In genomic region chr9:63726088-63727010, GRCm38 (mm10) we compare ENCODE assay signal across 8 mouse cellular contexts. TPM values are rescaled to one million over a fixed set of nuclear protein-coding genes. Genes with fewer than 3 reads are reported as not detected.
A peak's percentile ranks its signal among the peaks of the same experiment; 100 is the strongest.
DNase-seq lines count a peak whose midpoint lies in the region; ATAC-seq and TF ChIP-seq lines count a peak whose summit lies in the region.

No protein-coding gene starts in this region.

- 67% methylated on average over 13 of the region's 13 CpGs for WGBS in forebrain, embryonic 11.5 days
- WGBS in forebrain, embryonic 15.5 days: 61% methylated on average over 13 of the region's 13 CpGs
- WGBS in heart, embryonic 12.5 days: 26% methylated on average over 13 of the region's 13 CpGs
- 80% methylated on average over 13 of the region's 13 CpGs for WGBS in liver, adult 2 months

- no peak overlapping the region for H3K9ac ChIP-seq in forebrain, embryonic 11.5 days (ENCODE audit: low read length)
- H3K9ac ChIP-seq in forebrain, embryonic 15.5 days (replicated peaks): no peak overlapping the region
- peak overlapping the region; percentile 56 for H3K9ac ChIP-seq in heart, embryonic 12.5 days
- 0 out of 2 replicates have a peak overlapping the region, but pooled peaks have one; percentile 4 for H3K9ac ChIP-seq in liver, adult 2 months (ENCODE audit: low read depth, low read length)

- H3K79me2 ChIP-seq in liver, adult 2 months (ENCODE audit: control insufficient read depth, insufficient read depth, low read length): peaks cover 21% of the 10 kb centered on the region; the same call in 1 of the 2 replicates

- H3K4me3 ChIP-seq in forebrain, embryonic 11.5 days (ENCODE audit: low read depth, low read length): no peak overlapping the region
- no peak overlapping the region for H3K4me3 ChIP-seq in forebrain, embryonic 15.5 days
- no peak overlapping the region for H3K4me3 ChIP-seq in heart, embryonic 12.5 days
- no peak overlapping the region for H3K4me3 ChIP-seq in liver, adult 2 months (ENCODE audit: insufficient read depth, low read depth, low read length)

- TF ChIP-seq POLR2A in liver, adult 2 months (IDR thresholded peaks at IDR 0.05; ENCODE audit: extremely low read depth, insufficient read depth, low read length): no peak

- no peak for DNase-seq in forebrain, embryonic 11.5 days (ENCODE audit: low spot score)
- peak; percentile 77 for DNase-seq in Muller cell, postnatal 12 days (ENCODE audit: inconsistent ontology term)
- no peak for DNase-seq in liver, adult 2 months (ENCODE audit: extremely low read depth, low read depth, low spot score)
- peak; percentile 54 for DNase-seq in splenic B cell, adult 2 months (ENCODE audit: low read depth, low spot score)
- DNase-seq in right cerebral cortex, adult 18-20 months: no peak
- no peak for DNase-seq in layer of hippocampus, postnatal 14 days (ENCODE audit: low spot score in 2 of 2)

- no peak for ATAC-seq in forebrain, embryonic 11.5 days (replicated peaks; ENCODE audit: low FRiP score)
- ATAC-seq in forebrain, embryonic 15.5 days (replicated peaks): no peak
- ATAC-seq in heart, embryonic 12.5 days (ENCODE audit: insufficient number of reproducible peaks, low FRiP score): peak; percentile 61; the same call in 1 of the 2 replicates

- no peaks in the 10 kb centered on the region for H3K36me3 ChIP-seq in forebrain, embryonic 11.5 days (ENCODE audit: control insufficient read depth, insufficient read depth, low read length)
- H3K36me3 ChIP-seq in forebrain, embryonic 15.5 days: no peaks in the 10 kb centered on the region
- no peaks in the 10 kb centered on the region for H3K36me3 ChIP-seq in heart, embryonic 12.5 days
- H3K36me3 ChIP-seq in liver, adult 2 months (ENCODE audit: control insufficient read depth, insufficient read depth, low read length): no peaks in the 10 kb centered on the region
- no peaks in the 10 kb centered on the region for H3K36me3 ChIP-seq in splenic B cell, adult 2 months (ENCODE audit: control insufficient read depth, insufficient read depth, low read length, poor library complexity, severe bottlenecking)

- no peak overlapping the region for H3K4me2 ChIP-seq in forebrain, embryonic 11.5 days (ENCODE audit: low read depth, low read length, severe bottlenecking)
- no peak overlapping the region for H3K4me2 ChIP-seq in forebrain, embryonic 15.5 days (replicated peaks)
- peak overlapping the region; percentile 24 for H3K4me2 ChIP-seq in heart, embryonic 12.5 days

- H3K27me3 ChIP-seq in forebrain, embryonic 11.5 days (ENCODE audit: control insufficient read depth, insufficient read depth, low read length): no peaks in the 10 kb centered on the region
- H3K27me3 ChIP-seq in forebrain, embryonic 15.5 days: no peaks in the 10 kb centered on the region
- H3K27me3 ChIP-seq in heart, embryonic 12.5 days (replicated peaks): no peaks in the 10 kb centered on the region
- H3K27me3 ChIP-seq in liver, adult 2 months (ENCODE audit: control insufficient read depth, insufficient read depth, low read length): no peaks in the 10 kb centered on the region
- no peaks in the 10 kb centered on the region for H3K27me3 ChIP-seq in splenic B cell, adult 2 months (ENCODE audit: control insufficient read depth, insufficient read depth, low read length, poor library complexity, severe bottlenecking)

- H3K4me1 ChIP-seq in forebrain, embryonic 11.5 days (replicated peaks; ENCODE audit: control insufficient read depth, insufficient read depth, low read length): peaks cover 2% of the 10 kb centered on the region; the same call in 1 of the 2 replicates
- no peaks in the 10 kb centered on the region for H3K4me1 ChIP-seq in forebrain, embryonic 15.5 days
- peaks cover 83% of the 10 kb centered on the region for H3K4me1 ChIP-seq in heart, embryonic 12.5 days (replicated peaks)
- peaks cover under 1% of the 10 kb centered on the region for H3K4me1 ChIP-seq in liver, adult 2 months (ENCODE audit: control insufficient read depth, insufficient read depth, low read length)

- TF ChIP-seq CTCF in liver, adult 2 months (IDR thresholded peaks at IDR 0.05; ENCODE audit: low read depth, low read length): no peak

- no peaks in the 10 kb centered on the region for H3K9me3 ChIP-seq in forebrain, embryonic 11.5 days (ENCODE audit: control insufficient read depth, low read length)
- H3K9me3 ChIP-seq in forebrain, embryonic 15.5 days: no peaks in the 10 kb centered on the region
- no peaks in the 10 kb centered on the region for H3K9me3 ChIP-seq in heart, embryonic 12.5 days (replicated peaks)

- H3K27ac ChIP-seq in forebrain, embryonic 11.5 days (ENCODE audit: low read depth, low read length): 0 out of 2 replicates have a peak overlapping the region, but pooled peaks have one; percentile 3
- H3K27ac ChIP-seq in forebrain, embryonic 15.5 days (replicated peaks): no peak overlapping the region
- H3K27ac ChIP-seq in heart, embryonic 12.5 days (ENCODE audit: poor library complexity, severe bottlenecking): peak overlapping the region; percentile 88
- 0 out of 2 replicates have a peak overlapping the region, but pooled peaks have one; percentile 4 for H3K27ac ChIP-seq in liver, adult 2 months (replicated peaks; ENCODE audit: insufficient read depth, low read depth, low read length)

RNA-seq across cellular contexts. Expression of gene Smad3, which starts 31.4 kb away (rescaled TPM):
- polyA plus RNA-seq in forebrain, embryonic 11.5 days (2014; fragmentation: Nextera tagmentation; extraction: Ambion mirVana): 16.6 and 17.9 TPM in 2 replicates
- 7.0 and 7.6 TPM in 2 replicates for polyA plus RNA-seq in forebrain, embryonic 15.5 days (2015; fragmentation: Nextera tagmentation; extraction: Ambion mirVana)
- 17.0 and 18.9 TPM in 2 replicates for polyA plus RNA-seq in heart, embryonic 12.5 days (2016; fragmentation: Nextera tagmentation; extraction: Ambion mirVana)
- total RNA-seq in liver, adult 2 months (2014; rRNA removed): 5.7 and 8.1 TPM in 2 replicates
- 7.8 and 8.9 TPM in 2 replicates for polyA plus RNA-seq in liver, adult 2 months (2012; rRNA removed)
- total RNA-seq in layer of hippocampus, postnatal 14 days (2021): 10 to 100 TPM; 18.9 to 24.3 TPM

Comparison
In these comparisons a context has a peak if more than half of its experiments do, and no peak if none do; other contexts are left out.
1. DNase-seq: peak in Muller cell, postnatal 12 days (single experiment) and splenic B cell, adult 2 months (single experiment); none in forebrain, embryonic 11.5 days (single experiment), liver, adult 2 months (single experiment), right cerebral cortex, adult 18-20 months (single experiment) and layer of hippocampus, postnatal 14 days (0 of 2).
2. H3K9ac ChIP-seq: peak in heart, embryonic 12.5 days (single experiment) and liver, adult 2 months (single experiment); none in forebrain, embryonic 11.5 days (single experiment) and forebrain, embryonic 15.5 days (single experiment).